Mouse (Mus musculus) kidney, postnatal 0 days (tissue): Measurements from ENCODE around the gene Atp1b2. TPM values are rescaled to one million over a fixed set of nuclear protein-coding genes. Genes with fewer than 3 reads are reported as not detected.

ENCODE experiments used
- ATAC-seq: fragments of 200-750 bp; cut with Nextera tagmentation; replicated peaks from 2 replicates; pipeline ENCODE4 v1.8.0; 2017; ENCODE audit warnings: low read depth, moderate number of reproducible peaks, moderate TSS enrichment, moderate library complexity; ENCODE audit not compliant: low FRiP score
- DNase-seq: peaks from one replicate; pipeline ENCODE4 v3.0.0-alpha.2; 2016; ENCODE audit warnings: low spot score
- H3K27ac ChIP-seq: fragments of 300-500 bp; sonication (generic); 2 replicates; pipeline ENCODE4 v1.5.1; 2014; ENCODE audit warnings: mild to moderate bottlenecking
- H3K27me3 ChIP-seq: fragments of 300-500 bp; sonication (generic); 2 replicates; pipeline ENCODE4 v1.6.1; 2014; ENCODE audit warnings: low read length, mixed read lengths; ENCODE audit not compliant: insufficient read depth
- H3K36me3 ChIP-seq: fragments of 300-500 bp; sonication (generic); 2 replicates; pipeline ENCODE4 v1.6.1; 2014; ENCODE audit warnings: low read length, mixed read lengths; ENCODE audit not compliant: insufficient read depth
- H3K4me1 ChIP-seq: fragments of 300-500 bp; sonication (generic); replicated peaks from 2 replicates; pipeline ENCODE4 v1.6.1; 2014; ENCODE audit warnings: antibody characterized with exemption, low read length, mixed read lengths; ENCODE audit not compliant: insufficient read depth
- H3K4me2 ChIP-seq: fragments of 300-500 bp; sonication (generic); 2 replicates; pipeline ENCODE4 v1.6.1; 2014; ENCODE audit warnings: mild to moderate bottlenecking, low read length, moderate library complexity, mixed read lengths
- H3K4me3 ChIP-seq: fragments of 300-500 bp; sonication (generic); replicated peaks from 2 replicates; pipeline ENCODE4 v1.5.1; 2014; ENCODE audit warnings: low read depth, low read length
- H3K9ac ChIP-seq: fragments of 300-500 bp; sonication (generic); 2 replicates; pipeline ENCODE4 v1.6.1; 2014; ENCODE audit warnings: low read depth, low read length
- H3K9me3 ChIP-seq: fragments of 300-500 bp; sonication (generic); replicated peaks from 2 replicates; pipeline ENCODE4 v1.6.1; 2016; ENCODE audit warnings: low read length, inconsistent platforms, mixed read lengths
- CTCF ChIP-seq: IDR thresholded peaks from 2 replicates; pipeline ENCODE4 v1.5.1; 2016; ENCODE audit warnings: antibody characterized with exemption, low read depth, mild to moderate bottlenecking, moderate library complexity
- WGBS: fragments of 180-500 bp; shearing (Covaris S2); extraction: QIAGEN DNeasy Blood & Tissue Kit; methylation state at CpG from one replicate; pipeline ENCODE4 v1.1.7; 2014; 5-methylcytosine and 5-hydroxymethylcytosine counted together
- polyA plus RNA-seq: library from polyadenylated mRNA; unstranded; fragments of >200 nt; fragmentation: Nextera tagmentation; extraction: Ambion mirVana; gene quantifications from 2 replicates; pipeline ENCODE4 v1.2.1, GENCODE M21; 2015

Gene Atp1b2
- 13.7 and 16.3 TPM in 2 replicates for polyA plus RNA-seq

DNA sequence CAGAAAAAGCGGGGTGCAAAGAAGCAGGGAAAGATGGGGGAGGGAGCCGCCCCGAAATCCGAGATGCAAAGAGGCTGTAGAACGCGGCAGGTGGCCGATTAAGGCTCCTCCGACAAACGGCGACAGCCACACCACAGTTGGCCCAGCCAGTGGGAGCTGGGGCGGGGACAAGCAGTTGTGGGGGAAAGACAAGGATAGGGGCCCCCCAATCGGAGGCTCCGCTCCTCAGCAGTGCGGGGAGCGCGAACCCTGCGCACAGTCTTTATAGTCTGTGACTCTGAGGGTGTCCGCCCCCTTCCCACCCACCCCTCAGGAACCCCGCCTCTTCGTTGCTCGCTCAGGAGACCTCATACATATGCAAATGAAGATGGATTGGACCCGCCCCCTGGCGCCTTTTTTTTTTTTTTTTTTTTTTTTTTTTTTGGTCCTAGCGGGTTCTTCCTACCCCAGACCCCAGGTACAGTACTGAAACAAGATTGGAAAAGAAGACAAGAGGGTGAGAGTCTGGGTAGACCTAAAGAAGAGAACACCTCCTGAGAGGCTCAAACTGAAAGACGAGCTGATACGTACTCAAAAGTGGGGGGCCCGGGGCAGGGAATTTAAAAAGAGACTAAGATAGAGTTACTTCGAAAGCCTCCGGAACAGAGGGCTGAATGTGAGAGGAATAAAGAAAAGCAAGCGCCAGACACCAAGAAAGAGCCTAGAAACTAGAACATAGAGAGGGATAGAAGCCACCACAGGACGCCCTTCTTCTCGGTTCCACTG is at the start of gene Atp1b2:
TSS of gene Atp1b2 (minus strand) at position 217 of the 765 bp plus-strand sequence.
- Histone ChIP-seq H3K4me3 (peak within 1 kb of the TSS; percentile 43), H3K4me1 (peaks cover 5% of the 10 kb centered on the region; the same call in 1 of the 2 replicates), H3K36me3 (no peaks in the 10 kb centered on the region), H3K9ac (peak within 1 kb of the TSS; percentile 57), H3K4me2 (peak within 1 kb of the TSS; percentile 78), H3K27ac (peak within 1 kb of the TSS; percentile 60; the same call in 1 of the 2 replicates), H3K9me3 (no peaks in the 10 kb centered on the region), H3K27me3 (no peaks in the 10 kb centered on the region)
- 0 out of 2 replicates have a peak, but pooled peaks have one; percentile 2 for TF ChIP-seq CTCF
- WGBS, result 3% methylated on average over 32 of the region's 32 CpGs
- ATAC-seq, result peak; percentile 67
- DNase-seq, result peak; percentile 92

DNA sequence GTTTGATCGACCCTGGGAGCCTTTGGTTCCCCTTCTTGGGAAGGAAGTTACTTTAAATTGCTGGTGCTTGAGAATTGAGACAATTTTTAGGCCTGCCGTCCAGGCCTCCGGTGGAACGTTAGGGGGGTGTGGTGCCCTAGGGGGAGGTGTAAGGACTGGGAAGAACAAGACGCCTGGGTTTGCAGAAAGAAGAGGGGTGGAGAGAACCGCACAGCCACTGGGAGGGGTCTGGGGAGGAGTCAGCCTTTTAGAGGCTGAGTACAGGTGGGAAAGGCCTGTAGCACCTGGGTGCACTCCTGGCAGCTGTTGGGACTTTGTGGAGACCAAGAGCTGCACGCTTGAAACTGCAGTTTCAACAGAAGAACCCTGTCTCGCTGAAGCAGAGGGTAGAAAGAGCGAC is 49.0 kb upstream of the Atp1b2 start:
- no peak for DNase-seq
- Histone ChIP-seq H3K9me3 (no peaks in the 10 kb centered on the region), H3K27ac (peak overlapping the region; percentile 27; the same call in 1 of the 2 replicates), H3K4me2 (no peak overlapping the region), H3K9ac (no peak overlapping the region), H3K4me3 (no peak overlapping the region), H3K27me3 (no peaks in the 10 kb centered on the region), H3K36me3 (peaks cover 56% of the 10 kb centered on the region), H3K4me1 (no peaks in the 10 kb centered on the region)
- no peak for ATAC-seq
- WGBS, result 34% methylated on average over 9 of the region's 9 CpGs
- no peak for TF ChIP-seq CTCF

DNA sequence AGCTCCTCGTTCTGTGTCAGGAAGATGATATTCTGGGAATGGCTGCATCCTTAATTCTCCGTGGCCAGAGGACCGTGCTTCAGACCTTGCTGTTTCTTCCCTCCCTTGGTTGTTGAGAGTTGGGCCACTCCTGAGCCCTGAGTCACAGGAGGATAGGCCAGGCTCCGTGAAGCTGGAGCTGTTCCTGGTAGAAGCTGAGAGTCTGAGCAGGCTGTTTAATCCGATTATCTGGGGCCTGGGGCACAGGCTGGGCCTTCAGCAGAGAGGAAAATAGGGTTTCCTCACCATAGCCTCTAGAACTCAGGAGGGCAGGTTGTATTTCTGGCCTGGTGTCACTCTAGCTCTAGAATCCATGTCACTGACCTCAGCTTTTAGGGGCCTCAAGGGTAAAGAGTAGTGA is 47.7 kb upstream of the Atp1b2 start:
- no peak for TF ChIP-seq CTCF
- no peak overlapping the region for H3K4me2 ChIP-seq
- no peaks in the 10 kb centered on the region for H3K9me3 ChIP-seq
- H3K36me3 ChIP-seq, result peaks cover 61% of the 10 kb centered on the region
- H3K4me1 ChIP-seq, result no peaks in the 10 kb centered on the region
- ATAC-seq (no peak), DNase-seq (no peak)
- H3K9ac ChIP-seq, result no peak overlapping the region
- no peaks in the 10 kb centered on the region for H3K27me3 ChIP-seq
- whole genome bisulfite sequencing, result 72% methylated on average over 5 of the region's 5 CpGs
- no peak overlapping the region for H3K27ac ChIP-seq
- H3K4me3 ChIP-seq, result no peak overlapping the region

DNA sequence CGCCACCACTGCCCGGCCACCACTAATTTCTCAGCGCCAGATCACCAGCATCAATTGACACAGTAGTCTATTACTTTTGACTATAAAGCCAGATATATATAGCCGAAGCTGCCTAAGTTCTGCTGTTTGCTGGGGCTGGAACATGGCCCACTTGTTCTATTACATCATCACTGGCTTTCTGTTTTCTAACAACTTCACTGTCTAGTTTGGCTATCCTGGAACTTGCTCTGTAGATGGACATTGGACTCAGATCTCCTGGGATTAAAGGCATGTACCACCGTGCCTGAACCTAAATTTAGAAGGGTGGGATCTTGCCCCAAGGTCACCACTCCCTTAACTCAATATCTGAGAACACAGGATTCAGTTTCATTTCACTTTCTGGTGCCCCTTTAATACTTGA is 40.1 kb upstream of the Atp1b2 start:
- H3K4me1 ChIP-seq, result no peaks in the 10 kb centered on the region
- no peak overlapping the region for H3K4me2 ChIP-seq
- H3K9ac ChIP-seq, result no peak overlapping the region
- no peak for TF ChIP-seq CTCF
- H3K36me3 ChIP-seq, result peaks cover 79% of the 10 kb centered on the region
- no peaks in the 10 kb centered on the region for H3K9me3 ChIP-seq
- H3K27ac ChIP-seq, result no peak overlapping the region
- DNase-seq (no peak), ATAC-seq (no peak)
- no peaks in the 10 kb centered on the region for H3K27me3 ChIP-seq
- 90% methylated on average over 5 of the region's 5 CpGs for WGBS
- no peak overlapping the region for H3K4me3 ChIP-seq

DNA sequence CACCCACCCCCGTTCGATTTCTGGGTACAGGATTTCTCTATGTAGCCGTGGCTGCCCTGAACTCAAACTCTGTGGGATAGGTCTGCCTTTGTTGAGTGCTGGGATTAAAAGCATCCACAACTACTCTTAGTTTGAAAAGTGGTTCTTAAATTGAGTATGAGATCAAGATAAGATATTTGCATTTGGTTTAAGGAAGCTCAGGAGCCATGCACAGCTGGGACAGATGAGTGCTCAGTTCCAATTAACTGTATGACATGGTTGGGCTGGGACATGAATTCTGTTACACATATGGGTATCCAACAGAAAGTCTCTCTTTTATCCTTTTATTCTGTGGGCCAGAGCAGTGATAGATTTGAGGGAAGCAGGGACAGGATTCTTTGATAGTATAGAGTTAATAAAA is 29.7 kb upstream of the Atp1b2 start:
- DNase-seq (no peak), ATAC-seq (no peak)
- H3K4me2 ChIP-seq, result peak overlapping the region; percentile 32
- no peak overlapping the region for H3K27ac ChIP-seq
- WGBS, result 78% methylated on average over 3 of the region's 3 CpGs
- no peak overlapping the region for H3K4me3 ChIP-seq
- TF ChIP-seq CTCF, result no peak
- peaks cover 12% of the 10 kb centered on the region; the same call in 1 of the 2 replicates for H3K4me1 ChIP-seq
- H3K36me3 ChIP-seq, result peaks cover 5% of the 10 kb centered on the region; the same call in 1 of the 2 replicates
- H3K9me3 ChIP-seq, result no peaks in the 10 kb centered on the region
- H3K27me3 ChIP-seq, result no peaks in the 10 kb centered on the region
- H3K9ac ChIP-seq, result no peak overlapping the region

DNA sequence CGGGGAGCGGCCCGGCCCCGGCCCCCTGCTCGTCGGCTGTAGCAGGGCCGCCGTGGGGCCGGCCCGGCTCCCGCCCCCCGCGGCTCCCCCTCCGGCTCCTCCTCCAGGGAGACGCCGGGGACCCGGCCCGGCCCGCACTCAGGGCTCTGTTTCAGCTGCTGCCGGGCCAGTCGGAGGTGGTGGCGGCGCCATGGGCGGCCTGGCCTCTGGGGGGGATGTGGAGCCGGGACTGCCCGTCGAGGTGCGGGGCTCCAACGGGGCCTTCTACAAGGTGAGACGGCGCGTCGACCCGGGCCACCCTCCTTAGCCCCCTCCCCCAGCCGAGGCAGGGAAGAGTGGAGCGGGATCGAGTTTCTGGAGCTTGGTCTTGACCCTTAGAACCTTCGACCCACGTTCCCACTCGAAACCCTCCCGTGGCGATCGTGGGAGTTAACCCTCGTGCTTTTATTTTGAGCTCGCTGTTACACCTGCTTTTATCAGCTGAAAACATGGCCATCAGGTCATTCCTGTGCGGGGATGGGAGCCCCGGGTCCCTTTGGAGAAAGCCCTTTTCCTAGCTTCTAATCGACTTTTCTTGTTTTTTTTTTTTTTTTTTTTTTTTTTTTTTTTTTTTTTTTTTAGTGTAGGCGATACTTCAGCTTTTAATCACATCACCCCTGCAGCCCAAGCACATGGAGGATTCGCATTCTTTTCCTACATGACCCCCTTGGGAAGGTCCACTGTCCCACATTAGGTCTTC is 27.6 kb upstream of the Atp1b2 start:
- peak; percentile 72 for DNase-seq
- Histone ChIP-seq H3K36me3 (no peaks in the 10 kb centered on the region), H3K27ac (peak overlapping the region; percentile 97), H3K27me3 (no peaks in the 10 kb centered on the region), H3K9me3 (no peaks in the 10 kb centered on the region), H3K4me3 (peak overlapping the region; percentile 91), H3K4me1 (peaks cover 12% of the 10 kb centered on the region; the same call in 1 of the 2 replicates), H3K9ac (peak overlapping the region; percentile 97), H3K4me2 (peak overlapping the region; percentile 51)
- peak; percentile 57 for ATAC-seq
- under 1% methylated on average over 38 of the region's 50 CpGs for WGBS
- TF ChIP-seq CTCF, result no peak
